Mouse (Mus musculus) heart, postnatal 0 days (tissue): ENCODE measurements around the gene Prkar1b. TPM values are rescaled to one million over a fixed set of nuclear protein-coding genes. Genes with fewer than 3 reads are reported as not detected.

Experiments
- ATAC-seq: fragments of 200-750 bp; cut with Nextera tagmentation; 2 replicates; pipeline ENCODE4 v1.8.0; 2017; ENCODE audit warnings: low read depth, moderate number of reproducible peaks, moderate library complexity; ENCODE audit not compliant: insufficient read depth
- DNase-seq: peaks from one replicate; pipeline ENCODE4 v3.0.0-alpha.2; 2016; ENCODE audit warnings: low spot score
- H3K27ac ChIP-seq: fragments of 300-500 bp; sonication (generic); 2 replicates; pipeline ENCODE4 v1.5.1; 2014; ENCODE audit warnings: low read depth, mild to moderate bottlenecking
- H3K27me3 ChIP-seq: fragments of 300-500 bp; sonication (generic); 2 replicates; pipeline ENCODE4 v1.6.1; 2014; ENCODE audit warnings: low read length, mixed read lengths; ENCODE audit not compliant: control insufficient read depth, insufficient read depth
- H3K36me3 ChIP-seq: fragments of 300-500 bp; sonication (generic); replicated peaks from 2 replicates; pipeline ENCODE4 v1.6.1; 2014; ENCODE audit warnings: low read length, mixed read lengths; ENCODE audit not compliant: control insufficient read depth, insufficient read depth
- H3K4me1 ChIP-seq: fragments of 300-500 bp; sonication (generic); 2 replicates; pipeline ENCODE4 v1.6.1; 2014; ENCODE audit warnings: antibody characterized with exemption; ENCODE audit not compliant: control insufficient read depth, insufficient read depth
- H3K4me2 ChIP-seq: fragments of 300-500 bp; sonication (generic); 2 replicates; pipeline ENCODE4 v1.6.1; 2014; ENCODE audit warnings: low read depth, mild to moderate bottlenecking, low read length, moderate library complexity
- H3K4me3 ChIP-seq: fragments of 300-500 bp; sonication (generic); 2 replicates; pipeline ENCODE4 v1.5.1; 2014; ENCODE audit warnings: low read depth, low read length
- H3K9ac ChIP-seq: fragments of 300-500 bp; sonication (generic); replicated peaks from 2 replicates; pipeline ENCODE4 v1.6.1; 2014; ENCODE audit warnings: low read depth, low read length, mixed read lengths
- H3K9me3 ChIP-seq: fragments of 300-500 bp; sonication (generic); replicated peaks from 2 replicates; pipeline ENCODE4 v1.6.1; 2016; ENCODE audit warnings: low read length; ENCODE audit not compliant: control insufficient read depth
- CTCF ChIP-seq: IDR thresholded peaks from 2 replicates; pipeline ENCODE4 v1.5.1; 2016; ENCODE audit warnings: antibody characterized with exemption, control low read depth, low read depth
- EP300 ChIP-seq: IDR thresholded peaks from 2 replicates; pipeline ENCODE4 v1.6.1; 2016; ENCODE audit warnings: antibody characterized with exemption, low read depth
- WGBS: fragments of 180-500 bp; shearing (Covaris S2); extraction: QIAGEN DNeasy Blood & Tissue Kit; methylation state at CpG from one replicate; pipeline ENCODE4 v1.1.7; 2014; 5-methylcytosine and 5-hydroxymethylcytosine counted together
- polyA plus RNA-seq: library from polyadenylated mRNA; unstranded; fragments of >200 nt; fragmentation: Nextera tagmentation; extraction: Ambion mirVana; gene quantifications from 2 replicates; pipeline ENCODE4 v1.2.1, GENCODE M21; 2015
- total RNA-seq: library from RNA; depleted of rRNA; stranded (reverse); fragments of >200 nt; gene quantifications from 2 replicates; pipeline ENCODE4 v1.2.3, GENCODE M21; 2014; ENCODE audit warnings: low replicate concordance; rRNA removed

Prkar1b gene
- 2.3 TPM in 2 replicates for total RNA-seq
- 3.9 and 4.4 TPM in 2 replicates for polyA plus RNA-seq

DNA sequence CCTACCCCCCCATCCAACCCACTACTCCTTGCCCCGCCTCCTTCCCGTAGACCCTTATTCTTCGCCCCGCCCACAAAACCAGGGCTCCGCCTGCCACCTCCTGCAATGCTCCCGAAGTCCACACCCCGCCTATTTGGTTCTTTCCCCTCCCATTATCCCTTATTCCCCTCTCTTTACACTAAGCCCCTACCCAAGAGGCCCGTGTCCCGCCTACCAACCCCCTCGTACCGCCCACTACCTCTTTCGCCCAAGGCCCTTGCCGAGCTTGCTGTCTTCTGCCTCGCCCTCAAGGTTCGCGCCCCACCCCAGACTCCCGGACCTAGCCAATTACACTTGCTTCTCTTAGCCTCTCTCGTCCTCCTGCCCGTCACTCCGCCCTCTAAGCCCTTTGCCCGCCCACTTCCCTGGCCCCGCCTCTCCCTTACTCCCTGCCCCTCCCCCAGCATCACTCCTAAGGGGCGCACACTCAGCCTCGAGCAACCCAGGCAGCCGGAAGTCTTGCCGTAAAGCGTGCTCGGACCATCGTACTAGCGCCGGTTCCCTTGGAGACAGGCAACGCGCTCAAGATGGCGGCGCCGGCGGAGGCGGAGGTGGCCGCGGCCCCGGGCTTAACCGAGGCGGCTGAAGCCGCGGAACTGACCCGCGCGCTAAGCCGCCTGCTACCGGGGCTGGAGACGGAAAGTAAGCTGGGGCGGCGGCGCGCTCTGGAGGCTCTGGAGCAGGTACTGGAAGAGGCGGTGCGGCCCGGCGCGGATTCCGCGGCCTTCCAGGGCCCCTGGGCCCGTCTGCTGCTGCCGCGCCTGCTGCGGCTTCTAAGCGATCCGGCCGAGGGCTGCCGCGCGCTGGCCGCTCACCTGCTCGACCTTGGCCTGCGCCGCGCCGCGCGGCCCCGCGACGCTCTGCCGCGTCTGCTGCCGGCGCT, at the start of gene Prkar1b, which contains the start of gene Dnaaf5:
Gene Prkar1b (minus strand): TSS at position 321 of the 922 bp plus-strand sequence.
Gene Dnaaf5 (plus strand): TSS at position 543 of the 922 bp plus-strand sequence.
- WGBS: under 1% methylated on average over 70 of the region's 87 CpGs
- H3K4me3 ChIP-seq: peak within 1 kb of the TSS; percentile 96

DNA sequence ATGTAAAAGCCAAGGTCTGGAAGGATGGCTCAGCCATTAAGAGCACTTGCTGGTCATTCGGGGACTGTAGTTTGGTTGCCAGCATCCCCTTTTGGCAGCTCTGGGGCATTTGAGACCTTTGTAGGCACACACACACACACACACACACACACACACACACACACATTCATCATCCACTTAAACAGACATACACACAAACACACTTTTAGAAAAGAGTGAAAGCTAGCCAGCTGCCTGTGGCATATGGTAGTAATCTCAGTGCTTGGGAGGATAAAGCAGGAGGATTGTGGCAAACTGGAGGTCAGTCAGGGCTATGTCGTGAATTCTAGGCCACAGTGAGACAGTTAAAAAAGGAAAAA, 49.8 kb upstream of the Prkar1b start:
- 45% methylated on average over 2 of the region's 2 CpGs for WGBS
- peak overlapping the region; percentile 99 for H3K4me2 ChIP-seq
- peak overlapping the region; percentile 82 for H3K27ac ChIP-seq
- H3K9me3 ChIP-seq: no peaks in the 10 kb centered on the region
- H3K4me3 ChIP-seq: peak overlapping the region; percentile 89
- ATAC-seq (no peak), DNase-seq (no peak)
- H3K9ac ChIP-seq: peak overlapping the region; percentile 49
- H3K36me3 ChIP-seq: no peaks in the 10 kb centered on the region
- peaks cover 20% of the 10 kb centered on the region for H3K4me1 ChIP-seq
- TF ChIP-seq EP300 (0 out of 2 replicates have a peak, but pooled peaks have one; percentile 6), CTCF (no peak)
- H3K27me3 ChIP-seq: no peaks in the 10 kb centered on the region

More for the DNA sequence above, at the start of gene Prkar1b, which contains the start of gene Dnaaf5:
- Histone ChIP-seq H3K4me2 (peak within 1 kb of the TSS; percentile 99), H3K27me3 (no peaks in the 10 kb centered on the region), H3K9ac (peak within 1 kb of the TSS; percentile 73), H3K36me3 (peaks cover 23% of the 10 kb centered on the region), H3K9me3 (no peaks in the 10 kb centered on the region), H3K27ac (peak within 1 kb of the TSS; percentile 47), H3K4me1 (peaks cover 9% of the 10 kb centered on the region)
- TF ChIP-seq EP300 (no peak), CTCF (no peak)
- peak; percentile 98 for ATAC-seq
- DNase-seq: peak; percentile 99

DNA sequence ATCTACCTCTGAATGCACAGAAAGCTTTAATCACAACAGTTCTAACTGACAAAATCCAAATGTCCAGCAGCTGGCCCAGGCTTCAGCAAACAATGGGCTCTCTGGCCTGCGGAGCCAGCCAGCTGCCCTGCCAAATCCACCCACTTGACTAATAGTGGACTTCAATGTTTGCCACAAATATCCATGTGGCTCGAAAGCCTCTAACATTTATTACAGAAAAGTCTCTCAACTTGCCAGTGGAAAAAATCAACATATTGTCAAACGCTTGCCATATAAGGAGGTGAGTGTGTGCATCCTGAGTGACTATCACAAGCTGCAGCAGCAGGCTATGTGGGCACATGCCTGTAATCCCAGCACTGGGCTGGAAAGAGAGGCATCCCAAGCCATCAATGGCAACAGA, 49.0 kb upstream of the Prkar1b start:
- no peak for ATAC-seq
- no peak for TF ChIP-seq EP300
- TF ChIP-seq CTCF: no peak
- H3K27ac ChIP-seq: no peak overlapping the region
- H3K4me2 ChIP-seq: no peak overlapping the region
- no peak overlapping the region for H3K4me3 ChIP-seq
- WGBS: 83% methylated on average over 3 of the region's 3 CpGs
- H3K9me3 ChIP-seq: no peaks in the 10 kb centered on the region
- no peak for DNase-seq
- H3K9ac ChIP-seq: no peak overlapping the region
- H3K4me1 ChIP-seq: peaks cover 20% of the 10 kb centered on the region
- H3K36me3 ChIP-seq: no peaks in the 10 kb centered on the region
- no peaks in the 10 kb centered on the region for H3K27me3 ChIP-seq

DNA sequence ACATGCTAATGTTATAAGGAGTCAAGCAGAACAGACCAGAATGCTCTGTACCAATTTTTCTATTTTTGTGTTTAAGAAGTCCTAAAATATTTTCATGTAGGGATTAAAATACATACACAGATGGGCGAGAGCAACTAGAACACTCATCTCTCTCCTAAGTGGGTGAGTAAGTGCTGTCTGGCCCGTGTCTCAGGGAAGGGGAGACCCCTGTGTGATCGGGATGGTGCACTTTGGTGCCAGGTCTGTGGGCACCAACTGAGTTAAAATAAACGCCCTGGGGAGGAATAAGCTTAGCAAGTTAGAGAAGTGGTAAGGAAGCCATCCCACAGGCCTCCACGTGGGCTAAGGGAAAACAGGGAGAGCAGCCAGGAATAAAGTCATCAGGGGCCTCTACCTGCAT, 41.2 kb upstream of the Prkar1b start:
- ATAC-seq (no peak), DNase-seq (no peak)
- H3K4me3 ChIP-seq: no peak overlapping the region
- no peak overlapping the region for H3K4me2 ChIP-seq
- peaks cover 13% of the 10 kb centered on the region; the same call in 1 of the 2 replicates for H3K36me3 ChIP-seq
- no peaks in the 10 kb centered on the region for H3K4me1 ChIP-seq
- H3K27ac ChIP-seq: no peak overlapping the region
- TF ChIP-seq CTCF (no peak), EP300 (no peak)
- H3K9me3 ChIP-seq: no peaks in the 10 kb centered on the region
- no peaks in the 10 kb centered on the region for H3K27me3 ChIP-seq
- H3K9ac ChIP-seq: no peak overlapping the region
- WGBS: 64% methylated on average over 5 of the region's 5 CpGs

DNA sequence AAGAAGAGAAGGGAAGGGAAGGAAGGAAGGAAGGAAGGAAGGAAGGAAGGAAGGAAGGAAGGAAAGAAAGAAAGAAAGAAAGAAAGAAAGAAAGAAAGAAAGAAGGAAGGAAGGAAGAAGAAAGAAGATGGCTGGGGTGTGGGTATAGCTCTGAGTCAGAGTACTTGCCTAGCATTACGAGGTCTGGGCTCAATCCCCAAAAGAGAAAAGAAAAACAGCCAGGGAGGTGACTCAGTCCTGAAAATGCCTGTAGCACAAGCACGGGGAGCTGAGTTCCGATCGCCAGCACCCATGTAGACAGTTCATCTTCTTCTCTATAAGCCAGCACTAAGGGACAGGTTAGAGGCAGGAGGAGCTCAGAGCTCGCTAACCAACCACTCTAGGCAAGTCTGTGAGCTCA, 39.9 kb upstream of the Prkar1b start:
- WGBS: 89% methylated on average over 5 of the region's 5 CpGs
- Histone ChIP-seq H3K4me3 (no peak overlapping the region), H3K9ac (no peak overlapping the region), H3K27me3 (no peaks in the 10 kb centered on the region), H3K36me3 (peaks cover 24% of the 10 kb centered on the region), H3K4me2 (no peak overlapping the region), H3K27ac (no peak overlapping the region), H3K9me3 (no peaks in the 10 kb centered on the region), H3K4me1 (no peaks in the 10 kb centered on the region)
- no peak for TF ChIP-seq EP300
- TF ChIP-seq CTCF: no peak
- DNase-seq: no peak
- ATAC-seq: no peak
